Mouse (Mus musculus) ZHBTc4 (cell line): ENCODE results near the gene Cxcl14.

ENCODE experiments used
- DNase-seq: peaks from one replicate; pipeline ENCODE4 v3.0.0-alpha.2; 2011; ENCODE audit warnings: low read depth, low spot score

The Cxcl14 gene

GRCm38 (mm10) chr13:56295943-56296658 is at the start of gene Cxcl14:
Gene Cxcl14, minus strand, starts transcription at chr13:56296551.
- peak; percentile 86 for DNase-seq

DNA sequence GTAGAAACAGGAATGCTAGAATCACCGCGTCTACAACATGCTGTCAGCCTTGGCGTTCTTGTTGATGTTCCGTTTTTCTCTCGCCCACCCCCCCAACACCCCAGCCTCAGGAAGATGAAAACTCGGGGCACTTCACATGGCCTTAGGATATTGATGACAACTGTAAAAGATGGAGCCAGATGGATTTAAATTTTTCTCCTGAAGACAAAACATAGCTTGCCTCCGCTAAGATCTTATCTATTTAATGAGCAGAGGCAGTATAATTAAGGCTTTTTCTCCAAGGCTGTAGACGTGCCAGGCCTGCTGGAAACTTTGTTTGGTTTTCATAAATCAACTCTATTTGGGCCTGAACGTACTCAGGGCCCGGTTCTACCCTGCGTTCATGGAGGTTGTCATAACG is 48.0 kb upstream of the Cxcl14 start:
- no peak for DNase-seq

DNA sequence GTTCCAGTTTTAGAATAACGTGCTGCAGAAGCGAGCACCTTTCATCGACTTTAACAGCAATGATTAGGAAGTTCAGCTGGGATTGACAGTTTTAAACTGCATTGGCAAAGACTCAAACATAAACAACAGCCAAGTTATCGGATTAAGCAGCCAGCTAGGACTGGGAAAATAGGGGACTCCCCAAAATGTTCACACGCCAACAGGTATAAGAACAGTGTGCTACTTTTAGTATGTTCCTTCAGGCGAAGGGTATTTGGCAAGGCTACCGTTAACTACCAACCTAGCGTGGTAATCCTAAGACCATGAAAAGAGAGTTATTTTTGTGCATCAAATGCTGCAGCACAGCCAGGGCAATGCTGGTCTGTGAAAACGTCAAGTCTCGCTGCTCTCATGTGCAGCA is 46.1 kb upstream of the Cxcl14 start:
- DNase-seq = no peak

DNA sequence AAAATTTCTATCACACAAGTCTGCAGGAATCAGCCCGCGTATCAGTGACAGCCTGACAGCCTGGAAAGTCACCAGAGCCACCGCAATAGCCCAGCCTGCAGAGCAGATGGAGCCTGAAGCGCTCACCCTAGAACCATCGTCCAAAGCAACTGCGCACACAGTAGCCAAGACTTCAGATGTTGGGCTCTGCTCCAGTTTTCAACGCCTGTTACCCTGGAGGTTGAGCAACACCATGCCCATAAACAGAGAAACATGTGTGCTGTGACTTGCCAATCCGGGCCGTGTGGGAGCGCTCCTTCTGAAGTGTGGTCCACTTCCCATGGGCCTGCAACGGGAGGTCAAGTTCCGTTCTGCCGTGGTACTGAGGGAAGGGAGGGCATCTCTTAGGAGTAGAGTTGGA is 44.2 kb upstream of the Cxcl14 start:
- DNase-seq = no peak

GRCm38 (mm10) chr13:56339816-56340215 is 43.5 kb upstream of the Cxcl14 start:
- DNase-seq = peak; percentile 63

GRCm38 (mm10) chr13:56336982-56337381 is 40.6 kb upstream of the Cxcl14 start:
- DNase-seq = no peak

GRCm38 (mm10) chr13:56334802-56335690 is 38.7 kb upstream of the Cxcl14 start:
- DNase-seq = peak; percentile 13

DNA sequence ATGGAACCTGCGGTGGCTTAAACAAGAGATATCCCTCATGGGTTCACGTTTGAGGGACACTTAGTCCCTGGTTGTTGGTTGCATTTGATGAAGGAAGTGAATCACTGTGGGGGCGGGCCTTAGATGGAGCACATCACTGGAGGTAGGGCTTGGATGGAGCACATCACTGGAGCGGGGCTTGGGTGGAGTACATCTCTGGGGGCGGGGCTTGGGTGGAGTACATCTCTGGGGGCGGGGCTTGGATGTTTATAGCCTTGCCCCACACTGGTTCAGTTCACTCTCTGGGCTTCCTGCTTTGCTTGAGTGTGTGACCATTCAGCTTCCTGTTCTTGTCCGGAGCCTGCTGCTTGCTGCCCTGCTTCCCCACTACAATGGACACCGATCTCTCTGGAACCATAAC is 37.9 kb upstream of the Cxcl14 start:
- peak; percentile 81 for DNase-seq

DNA sequence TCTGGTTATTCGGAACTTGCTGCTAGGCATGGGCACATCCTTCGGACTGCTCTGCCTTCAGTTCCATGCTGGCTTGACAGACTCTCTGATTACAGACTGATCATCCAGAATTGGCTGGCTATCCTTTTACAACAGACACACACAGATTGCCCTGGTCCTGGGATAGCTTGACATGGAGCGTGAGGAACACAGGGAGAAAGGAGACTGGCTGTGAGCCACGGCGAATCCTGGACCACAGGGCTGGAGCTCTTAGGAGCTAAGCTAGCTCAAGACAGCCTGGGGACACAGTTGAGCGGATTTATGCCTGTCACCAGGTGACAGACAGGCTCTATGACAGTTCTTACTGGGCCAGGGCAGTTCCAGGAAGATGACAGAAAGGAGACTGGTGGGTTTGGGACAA is 36.0 kb upstream of the Cxcl14 start:
- no peak for DNase-seq

DNA sequence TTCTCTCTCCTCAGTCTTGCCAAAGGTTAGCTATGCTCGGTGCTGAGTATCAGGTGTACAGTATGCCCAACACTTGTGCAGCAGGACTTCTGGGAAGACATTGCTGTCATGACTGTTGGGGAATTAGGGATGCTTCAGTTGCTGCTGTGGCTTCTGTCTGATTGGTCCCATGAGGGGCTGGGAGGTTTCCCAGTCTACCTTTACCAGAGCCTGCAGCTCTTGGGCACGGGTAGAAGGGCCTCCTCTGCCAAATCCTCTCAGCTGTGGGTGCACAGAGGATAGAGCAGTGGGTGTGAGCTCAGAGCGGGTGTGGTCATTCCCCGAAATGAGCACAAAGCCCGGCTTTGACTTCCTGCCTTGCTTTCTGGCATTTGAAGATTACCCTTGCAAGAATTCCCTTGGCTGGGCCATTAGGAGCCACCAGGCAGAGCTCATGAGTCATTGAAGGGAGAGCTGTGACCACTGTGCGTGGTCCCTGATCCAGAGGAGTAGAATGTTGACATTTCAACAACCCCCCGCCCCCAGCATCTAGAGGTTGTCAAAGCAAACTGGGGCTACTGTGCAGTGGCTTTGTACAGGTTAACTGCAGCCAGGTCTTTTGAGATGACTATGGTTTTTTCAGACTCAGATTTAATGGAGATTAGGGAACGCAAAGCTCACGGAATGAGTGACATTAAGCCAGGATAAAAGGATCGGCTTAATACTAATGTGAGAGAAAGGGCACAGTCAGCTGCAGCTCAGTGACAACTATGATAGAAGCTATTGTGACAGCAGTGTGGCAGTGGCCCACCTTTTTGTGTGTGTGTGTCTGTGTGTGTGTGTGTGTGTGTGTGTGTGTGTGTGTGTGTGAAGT is 34.5 kb upstream of the Cxcl14 start:
- peak; percentile 19 for DNase-seq

GRCm38 (mm10) chr13:56329769-56330168 is 33.4 kb upstream of the Cxcl14 start:
- DNase-seq = no peak

DNA sequence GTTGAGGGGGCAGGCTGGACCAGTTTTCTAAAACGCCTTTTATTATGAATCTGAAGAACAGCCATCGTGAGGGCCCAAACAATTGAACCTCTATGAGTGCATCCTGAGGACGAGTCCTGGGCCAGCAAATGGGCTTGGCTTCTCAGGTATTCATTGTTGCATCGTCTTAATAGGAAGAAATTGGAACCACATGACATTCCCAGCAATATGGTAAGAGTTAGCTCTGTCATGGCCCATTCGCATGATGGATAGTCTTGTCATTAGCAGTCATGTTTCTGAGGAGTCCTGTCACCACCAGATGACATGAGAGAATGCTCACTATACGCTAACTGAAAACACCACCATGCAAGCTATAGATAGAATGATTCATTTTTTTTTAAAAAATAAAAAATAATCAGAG is 32.8 kb upstream of the Cxcl14 start:
- no peak for DNase-seq

DNA sequence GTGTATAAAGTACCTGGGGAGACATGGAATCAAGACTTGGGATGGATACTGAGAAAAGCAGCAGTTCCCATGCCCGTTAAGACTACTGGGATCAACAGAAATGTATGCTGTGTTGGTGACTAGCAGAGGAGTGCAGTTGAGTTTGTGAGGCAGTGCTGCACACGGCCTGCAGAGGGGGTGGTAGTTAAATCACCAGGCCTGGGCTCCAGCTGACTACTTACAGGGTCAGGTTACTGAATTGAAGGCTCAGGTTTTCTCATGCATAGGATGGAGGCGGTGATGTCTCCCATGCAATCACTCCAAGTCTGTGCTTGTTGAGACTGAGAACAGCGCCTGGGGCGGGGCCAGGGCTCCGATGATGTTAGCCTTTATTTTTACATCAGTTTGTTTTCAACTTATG is 31.4 kb upstream of the Cxcl14 start:
- peak; percentile 69 for DNase-seq

- no peak for DNase-seq
Measured at GRCm38 (mm10) chr13:56321635-56322034, 25.3 kb upstream of the Cxcl14 start.

DNA sequence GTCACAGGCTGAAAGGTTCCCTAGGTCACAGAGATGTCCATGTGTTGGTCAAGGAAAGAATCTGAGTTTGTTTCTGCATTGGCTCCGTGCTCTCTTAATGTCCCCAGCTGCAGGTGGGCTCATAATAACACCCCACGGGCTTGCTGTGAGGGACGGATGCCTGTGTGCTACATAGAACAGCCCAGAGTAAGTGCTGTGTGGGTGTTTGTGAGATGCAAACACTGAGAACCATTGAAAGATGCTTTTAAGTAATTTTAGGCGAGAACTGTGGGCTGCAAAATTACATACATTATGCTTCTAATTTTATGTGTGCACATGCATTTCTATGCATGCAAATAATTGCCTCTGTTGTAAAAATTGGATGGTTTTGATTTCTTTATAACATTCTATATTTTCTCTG is 20.6 kb upstream of the Cxcl14 start:
- DNase-seq = no peak

DNA sequence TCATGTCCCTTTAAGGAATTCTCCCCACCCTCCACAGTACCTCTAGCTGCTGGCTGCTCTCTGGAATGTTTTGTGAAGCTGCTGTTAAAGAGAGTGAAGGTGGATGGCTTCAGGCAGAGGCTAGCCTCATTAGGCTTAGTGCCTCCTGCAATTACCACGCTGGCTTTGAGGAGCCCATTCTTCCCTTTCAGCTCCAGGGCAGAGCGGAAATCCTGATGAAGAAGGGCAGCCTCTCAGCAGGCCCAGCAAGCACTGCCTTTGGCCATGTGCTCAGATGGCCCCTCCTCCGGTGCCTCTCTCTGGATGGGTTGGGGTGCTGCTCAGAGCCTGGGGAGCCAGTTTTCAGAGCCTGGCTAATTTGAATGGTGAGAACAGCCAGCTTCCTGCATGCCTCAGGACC is 18.9 kb upstream of the Cxcl14 start:
- no peak for DNase-seq

GRCm38 (mm10) chr13:56305058-56305457 is 8.7 kb upstream of the Cxcl14 start:
- no peak for DNase-seq

DNA sequence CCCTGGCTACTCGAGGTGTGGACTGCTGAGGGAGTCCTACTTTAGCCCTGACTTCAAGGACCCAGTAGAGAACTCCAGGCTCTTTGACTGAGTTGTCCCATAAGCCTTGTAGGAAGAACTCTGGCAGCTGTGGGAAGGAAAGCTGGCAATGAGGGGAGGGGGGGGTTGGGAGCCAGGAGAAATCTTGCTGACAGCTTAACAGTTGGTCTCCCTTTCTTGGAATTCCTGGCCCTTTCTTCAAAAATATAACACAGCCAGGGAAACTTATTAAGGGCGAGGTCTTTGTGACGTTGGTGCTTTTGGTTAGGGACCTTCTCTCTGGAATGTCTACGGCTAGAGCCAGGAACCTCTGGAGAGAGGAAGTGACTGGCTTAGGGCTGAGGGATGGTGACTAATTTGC is 8.1 kb upstream of the Cxcl14 start:
- no peak for DNase-seq

- DNase-seq = peak; percentile 56
Measured at GRCm38 (mm10) chr13:56299336-56299735, 3.0 kb upstream of the Cxcl14 start.

DNA sequence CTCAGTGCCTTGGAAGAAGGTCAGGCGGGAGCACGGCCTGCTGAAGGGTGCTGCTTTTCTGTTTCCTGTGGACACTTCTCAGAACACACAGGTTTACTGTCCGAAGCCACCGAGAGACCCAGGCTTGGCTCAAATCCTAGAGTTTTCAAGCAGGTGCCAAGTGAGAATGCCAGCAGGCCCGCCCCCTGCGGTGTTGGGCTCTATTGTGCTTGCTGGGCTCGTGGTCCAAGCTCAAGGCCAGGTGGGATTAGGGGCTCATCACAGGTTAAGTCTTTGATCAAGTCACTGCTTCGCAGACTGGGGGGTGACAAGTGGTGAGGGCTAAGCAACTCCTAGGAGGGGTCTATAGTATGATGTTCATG is 289 bp upstream of the Cxcl14 start:
- DNase-seq = no peak

GRCm38 (mm10) chr13:56295586-56295942 is 787 bp downstream of the Cxcl14 start:
- DNase-seq = peak; percentile 59

DNA sequence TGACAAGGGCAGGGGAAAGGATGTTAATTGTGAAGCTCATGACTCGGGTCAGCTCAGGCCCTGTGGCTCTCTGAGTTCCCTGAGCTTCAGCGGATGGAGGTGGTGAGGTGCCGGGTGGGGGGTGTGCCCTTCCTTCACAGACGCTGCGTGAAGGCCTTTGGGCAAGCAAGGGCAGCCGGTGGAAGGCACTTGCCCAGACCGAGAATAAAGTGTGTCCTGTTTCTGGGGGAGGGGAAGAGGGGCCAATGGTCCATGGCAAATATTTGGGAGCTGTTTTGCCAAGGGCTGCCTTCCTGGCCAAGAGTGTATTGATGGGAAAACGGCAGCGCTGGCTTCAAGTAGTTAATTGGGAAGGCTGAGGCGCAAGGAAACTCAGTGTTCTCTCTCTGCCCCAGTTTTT is 1.4 kb downstream of the Cxcl14 start:
- no peak for DNase-seq
